Mouse (Mus musculus): Measurements from ENCODE around the gene Pcsk2.

Gene Pcsk2

DNA sequence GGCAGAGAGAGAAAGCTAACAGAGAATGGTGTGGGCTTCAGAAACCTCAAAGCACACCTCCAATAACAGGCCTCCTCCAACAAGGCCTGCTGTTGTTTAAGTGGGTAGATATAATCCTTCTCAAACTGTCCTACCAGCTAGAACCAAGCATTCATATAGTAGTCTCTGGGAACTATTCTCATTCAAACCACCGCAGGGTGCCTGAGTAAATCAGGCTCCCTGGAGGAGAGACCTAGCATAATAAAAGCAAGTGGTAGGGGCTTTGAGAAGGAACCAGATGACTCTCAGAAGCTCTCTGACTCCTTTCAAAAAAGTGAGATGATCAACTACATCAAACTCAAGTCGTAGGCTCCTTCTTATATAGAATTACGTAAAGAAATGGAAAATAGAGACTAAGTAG, 75.0 kb downstream of the Pcsk2 start:
- in situ Hi-C loops (cut with MboI; ENCODE audit: low pct_unique_long_range_greater_than_20kb in 1 of 2, low sequenced_read_pairs in 2 of 2, unreplicated experiment in 1 of 2) = no loop called here

DNA sequence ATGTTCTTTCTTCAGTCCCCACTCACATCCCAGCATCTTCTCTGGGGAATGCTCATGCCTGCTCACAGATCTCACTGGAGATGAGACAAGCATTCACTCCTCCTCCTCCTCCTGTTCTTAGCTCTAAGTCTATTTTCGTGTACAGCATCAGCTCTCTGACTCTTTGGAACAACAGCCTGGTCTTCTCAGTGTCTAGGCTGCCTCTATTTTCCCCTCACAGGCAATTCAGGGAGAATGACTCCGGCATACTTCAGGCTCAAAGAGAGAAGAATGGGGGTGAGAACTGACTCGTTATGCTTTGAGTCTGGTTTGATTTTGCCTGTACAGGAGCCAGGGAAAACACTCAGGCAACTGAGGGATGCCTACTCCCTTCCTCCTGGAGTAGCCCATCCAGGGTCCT, 78.0 kb downstream of the Pcsk2 start:
- in situ Hi-C loops (cut with MboI; ENCODE audit: low pct_unique_long_range_greater_than_20kb in 1 of 2, low sequenced_read_pairs in 2 of 2, unreplicated experiment in 1 of 2) = no loop called here

DNA sequence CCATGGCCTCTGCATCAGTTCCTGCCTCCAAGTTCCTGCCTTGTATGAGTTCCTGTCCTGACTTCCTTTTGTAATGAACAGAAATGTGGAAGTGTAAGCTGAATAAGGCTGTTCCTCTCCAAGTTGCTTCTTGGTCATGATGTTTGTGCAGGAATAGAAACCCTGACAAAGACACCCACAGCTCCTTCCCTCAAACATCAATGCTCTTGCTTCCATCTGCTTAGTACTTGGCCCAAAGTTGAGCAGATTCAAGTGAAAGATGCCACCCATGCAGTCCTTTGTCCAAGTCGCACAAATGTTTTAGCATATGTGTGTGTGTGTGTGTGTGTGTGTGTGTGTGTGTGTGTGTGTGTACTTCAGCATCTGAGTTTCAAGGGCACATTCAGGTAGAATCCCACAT, 97.3 kb downstream of the Pcsk2 start:
- in situ Hi-C loops (cut with MboI; ENCODE audit: low pct_unique_long_range_greater_than_20kb in 1 of 2, low sequenced_read_pairs in 2 of 2, unreplicated experiment in 1 of 2) = no loop called here

DNA sequence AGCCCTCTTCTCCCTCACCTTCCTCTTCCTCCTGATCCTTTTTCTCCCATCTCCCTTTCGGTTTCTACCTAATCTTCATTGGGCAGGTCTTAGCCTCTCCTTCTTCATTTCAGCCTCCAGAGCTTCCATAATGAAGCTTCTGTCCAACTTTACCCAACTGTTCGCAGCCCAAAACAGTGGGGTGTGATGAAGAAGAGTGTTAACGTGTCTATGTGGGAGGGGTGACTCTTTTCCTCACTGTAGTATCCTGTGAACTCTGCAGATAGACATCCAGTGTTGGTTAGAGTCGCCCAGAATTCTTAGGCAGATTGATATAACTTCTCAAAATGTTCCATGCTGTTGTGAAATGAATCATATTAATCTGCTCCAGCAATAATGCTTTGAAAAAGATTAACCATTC, 98.4 kb downstream of the Pcsk2 start:
- in situ Hi-C loops (cut with MboI; ENCODE audit: low pct_unique_long_range_greater_than_20kb in 1 of 2, low sequenced_read_pairs in 2 of 2, unreplicated experiment in 1 of 2) = no loop called here

DNA sequence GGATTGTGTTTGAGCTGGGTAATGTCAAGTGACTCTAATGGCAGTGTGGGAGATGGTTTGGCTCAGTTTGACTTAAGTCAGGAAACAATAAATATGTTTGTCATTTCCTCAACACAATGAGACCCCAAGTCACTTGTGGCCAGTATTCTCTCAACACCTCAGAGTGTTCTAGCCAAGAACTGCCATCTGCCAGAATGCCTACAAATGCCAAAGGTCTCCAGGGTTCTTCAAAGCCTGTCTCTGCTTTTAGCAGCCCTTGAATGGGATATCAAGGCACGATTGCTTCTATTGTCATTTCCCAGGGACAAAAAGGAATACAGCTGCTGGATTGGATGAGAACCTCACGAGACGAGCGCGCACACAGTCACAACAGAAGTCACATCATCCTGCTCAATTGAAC, 100.0 kb downstream of the Pcsk2 start:
- in situ Hi-C loops (cut with MboI; ENCODE audit: low pct_unique_long_range_greater_than_20kb in 1 of 2, low sequenced_read_pairs in 2 of 2, unreplicated experiment in 1 of 2) = no loop called here

DNA sequence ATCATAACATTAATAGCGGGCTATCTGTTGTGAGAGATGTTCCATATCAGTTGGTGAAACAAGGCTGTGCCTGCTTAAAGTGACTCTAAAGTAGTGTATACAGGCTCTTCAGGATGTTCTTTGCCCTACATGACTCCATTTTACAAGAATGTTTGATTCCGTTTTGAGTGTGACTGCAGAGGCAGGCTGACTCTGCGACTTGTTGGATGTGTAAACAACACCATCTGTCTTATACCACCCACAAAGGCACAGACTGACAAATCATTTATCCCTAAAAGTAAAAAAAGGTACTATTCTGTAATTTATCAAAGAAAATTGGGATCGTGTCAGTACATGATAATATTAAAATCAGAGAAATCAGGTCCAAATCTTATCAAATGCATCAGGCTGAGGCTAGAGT, 108.7 kb downstream of the Pcsk2 start:
- in situ Hi-C loops (cut with MboI; ENCODE audit: low pct_unique_long_range_greater_than_20kb in 1 of 2, low sequenced_read_pairs in 2 of 2, unreplicated experiment in 1 of 2) = no loop called here

DNA sequence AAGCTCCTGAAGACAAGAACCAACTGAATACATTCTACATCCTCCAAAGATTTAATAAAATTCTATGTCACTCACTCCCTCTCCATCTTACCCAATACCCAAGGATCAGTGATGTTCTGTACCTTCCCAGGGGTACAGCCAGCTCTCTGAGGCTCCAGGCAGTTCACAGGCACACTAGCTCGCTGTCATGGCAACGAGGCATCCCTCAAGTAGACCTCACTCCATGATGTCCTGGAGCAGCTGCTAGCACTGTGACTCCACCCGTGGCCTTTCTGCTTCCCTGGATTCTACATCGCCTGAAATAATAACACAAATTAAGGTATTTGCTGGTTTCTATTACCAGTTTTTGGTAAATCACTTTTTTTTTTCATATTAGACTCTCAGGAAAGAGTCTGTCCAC, 111.0 kb downstream of the Pcsk2 start:
- in situ Hi-C loops (cut with MboI; ENCODE audit: low pct_unique_long_range_greater_than_20kb in 1 of 2, low sequenced_read_pairs in 2 of 2, unreplicated experiment in 1 of 2) = no loop called here

DNA sequence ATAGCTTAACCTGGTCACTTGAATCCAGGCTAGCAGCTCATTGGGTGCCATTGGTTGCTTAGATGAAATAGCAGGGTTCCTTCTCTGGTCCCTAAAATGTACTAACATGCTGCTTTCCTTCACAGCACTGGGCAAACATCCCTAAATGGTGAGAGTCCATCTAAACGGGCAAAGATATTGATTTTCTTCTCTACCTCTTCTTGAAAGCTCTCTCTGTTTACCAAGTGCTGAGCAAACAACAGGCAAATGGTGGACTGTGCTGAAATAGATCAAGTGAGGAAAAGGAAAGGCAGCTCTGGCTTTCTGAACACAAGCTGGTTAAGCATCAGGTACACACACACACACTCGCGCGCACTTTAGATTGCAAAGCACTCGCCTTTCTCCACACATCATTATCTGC, 120.8 kb downstream of the Pcsk2 start:
- in situ Hi-C loops (cut with MboI; ENCODE audit: low pct_unique_long_range_greater_than_20kb in 1 of 2, low sequenced_read_pairs in 2 of 2, unreplicated experiment in 1 of 2) = no loop called here

DNA sequence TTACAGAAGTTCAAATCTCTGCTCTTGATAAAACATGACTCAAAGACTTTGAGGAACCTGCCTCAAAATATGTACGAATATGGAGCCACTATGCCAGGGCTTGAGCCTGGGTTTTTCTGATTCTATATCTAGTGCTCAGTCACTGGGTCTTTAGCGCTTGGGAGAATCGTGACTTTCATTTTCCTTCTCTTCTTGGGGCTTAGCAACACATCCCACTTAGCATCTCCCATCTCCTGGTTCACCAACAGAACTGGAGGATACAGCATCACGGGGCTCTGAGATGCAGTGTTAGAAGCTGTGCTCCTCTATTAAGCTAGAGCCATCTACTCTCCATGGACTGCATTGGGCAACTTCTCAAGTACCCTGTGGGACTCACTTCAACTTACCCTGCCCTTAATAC, 131.9 kb downstream of the Pcsk2 start:
- in situ Hi-C loops (cut with MboI; ENCODE audit: low pct_unique_long_range_greater_than_20kb in 1 of 2, low sequenced_read_pairs in 2 of 2, unreplicated experiment in 1 of 2) = no loop called here

DNA sequence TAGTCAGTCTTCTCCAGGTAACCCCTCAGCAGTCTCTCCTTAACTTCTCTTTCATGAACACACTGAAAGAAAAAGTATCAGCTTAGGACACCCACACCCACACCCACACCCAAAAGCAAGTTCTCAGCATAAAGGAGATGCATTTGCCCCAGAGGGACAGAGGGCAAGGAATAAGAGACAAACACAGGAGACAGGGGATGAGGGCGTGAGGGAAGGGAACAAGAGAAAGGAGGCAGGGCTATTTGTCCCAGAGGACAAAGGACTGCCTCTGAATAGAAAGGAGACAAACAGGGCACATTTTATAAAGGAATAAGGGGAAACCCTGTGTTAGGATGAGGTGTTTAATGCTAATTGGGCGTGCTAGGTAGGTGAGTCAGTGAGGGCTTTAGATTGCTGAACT, 133.6 kb downstream of the Pcsk2 start:
- in situ Hi-C loops (cut with MboI; ENCODE audit: low pct_unique_long_range_greater_than_20kb in 1 of 2, low sequenced_read_pairs in 2 of 2, unreplicated experiment in 1 of 2) = no loop called here

DNA sequence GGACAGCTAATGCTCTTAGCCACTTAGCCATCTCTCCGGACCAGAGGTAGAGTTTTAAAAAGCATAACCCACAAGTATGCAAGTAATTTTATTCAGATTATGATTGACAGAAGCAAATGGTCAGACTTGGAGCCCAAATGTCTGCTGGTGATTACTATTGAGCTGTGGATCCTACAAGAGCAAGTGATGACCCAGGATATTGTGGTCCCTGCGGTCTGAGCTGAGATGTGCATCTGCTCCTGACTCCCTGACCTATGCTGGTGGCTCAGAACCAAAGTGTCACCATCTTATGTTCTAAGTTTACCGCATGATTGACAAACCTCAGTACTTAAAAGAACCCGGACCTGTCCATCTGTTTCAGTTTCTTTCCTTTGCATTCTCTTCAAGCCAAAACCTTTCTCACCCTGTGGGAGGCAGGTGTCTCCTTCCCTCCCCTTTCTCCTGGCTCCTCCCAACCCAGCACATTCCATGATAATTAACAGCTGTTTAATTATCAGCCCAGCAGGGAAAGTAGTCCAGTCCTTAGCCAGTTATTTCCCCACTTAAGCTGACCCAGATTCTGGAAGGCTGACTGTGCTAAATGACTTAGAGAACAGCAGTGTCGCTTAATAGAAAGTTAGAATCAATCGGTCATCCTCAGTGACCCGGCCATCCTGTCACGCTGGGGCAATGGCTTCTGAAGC, 136.1 kb downstream of the Pcsk2 start:
- in situ Hi-C loops (cut with MboI; ENCODE audit: low pct_unique_long_range_greater_than_20kb in 1 of 2, low sequenced_read_pairs in 2 of 2, unreplicated experiment in 1 of 2) = no loop called here

DNA sequence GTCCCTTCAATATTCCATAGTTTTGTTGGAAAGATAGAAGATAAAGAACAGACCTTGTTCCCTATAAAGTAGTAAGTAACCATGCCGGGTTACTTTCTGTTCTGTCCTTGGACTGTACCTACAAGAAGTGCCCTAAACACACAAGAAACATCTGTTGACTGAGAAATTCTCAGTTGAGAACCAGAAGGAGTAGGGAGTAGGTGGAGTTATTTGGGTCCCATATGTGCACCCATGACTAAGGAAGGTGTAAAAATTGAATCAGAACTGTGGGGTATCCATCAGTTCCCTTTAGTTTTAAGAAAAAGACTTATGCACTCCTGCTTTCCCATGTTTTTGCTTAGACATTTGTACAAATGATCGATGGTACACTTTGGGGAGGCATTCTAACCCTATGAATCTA, 137.6 kb downstream of the Pcsk2 start:
- in situ Hi-C loops (cut with MboI; ENCODE audit: low pct_unique_long_range_greater_than_20kb in 1 of 2, low sequenced_read_pairs in 2 of 2, unreplicated experiment in 1 of 2) = no loop called here

DNA sequence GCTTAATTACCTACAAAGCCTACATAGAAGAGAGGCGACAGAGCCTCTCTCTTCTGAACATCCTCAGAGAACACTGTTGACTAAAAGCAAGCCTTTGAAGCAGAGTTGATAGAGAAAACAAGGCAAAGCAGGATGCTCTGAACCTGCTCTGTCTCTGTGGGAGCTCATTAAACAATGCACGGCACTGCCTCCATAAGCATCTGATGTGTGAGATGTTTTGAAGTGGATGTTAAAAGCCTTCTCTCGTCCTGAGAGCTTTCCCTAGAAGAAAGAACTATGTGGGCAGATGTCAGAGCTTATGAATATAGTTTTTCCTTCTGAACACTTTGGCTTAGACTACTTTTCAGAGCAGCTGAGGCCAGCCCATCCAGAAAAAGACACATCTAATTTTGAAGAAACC, 145.3 kb downstream of the Pcsk2 start:
- in situ Hi-C loops (cut with MboI; ENCODE audit: low pct_unique_long_range_greater_than_20kb in 1 of 2, low sequenced_read_pairs in 2 of 2, unreplicated experiment in 1 of 2) = no loop called here

DNA sequence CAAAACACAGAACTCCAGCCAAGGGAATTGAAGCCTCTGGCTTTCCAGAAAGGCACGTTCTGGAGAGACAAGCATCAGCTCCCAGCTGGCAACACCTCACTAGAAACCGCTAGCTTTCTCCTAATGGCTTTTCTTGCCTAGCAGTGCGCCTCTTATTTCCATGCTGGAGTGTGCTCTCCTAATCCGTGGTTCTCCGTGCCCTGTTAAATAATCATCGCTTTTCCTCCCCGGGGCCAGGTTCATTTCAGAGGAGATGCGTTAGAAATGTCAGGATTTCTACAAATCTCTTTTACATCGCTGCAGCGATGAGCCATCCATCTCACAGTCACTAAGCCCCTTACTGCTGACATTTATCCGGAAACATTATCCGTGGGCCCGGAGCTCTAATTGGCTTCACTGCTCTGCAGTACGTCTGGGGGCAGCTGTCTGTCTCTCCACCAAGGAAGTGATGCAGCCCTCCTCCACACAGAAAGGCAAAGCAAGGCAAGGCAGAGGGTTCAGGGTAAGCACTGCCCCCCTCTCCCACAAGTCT, 150.1 kb downstream of the Pcsk2 start:
- in situ Hi-C loops (cut with MboI; ENCODE audit: low pct_unique_long_range_greater_than_20kb in 1 of 2, low sequenced_read_pairs in 2 of 2, unreplicated experiment in 1 of 2) = no loop called here

DNA sequence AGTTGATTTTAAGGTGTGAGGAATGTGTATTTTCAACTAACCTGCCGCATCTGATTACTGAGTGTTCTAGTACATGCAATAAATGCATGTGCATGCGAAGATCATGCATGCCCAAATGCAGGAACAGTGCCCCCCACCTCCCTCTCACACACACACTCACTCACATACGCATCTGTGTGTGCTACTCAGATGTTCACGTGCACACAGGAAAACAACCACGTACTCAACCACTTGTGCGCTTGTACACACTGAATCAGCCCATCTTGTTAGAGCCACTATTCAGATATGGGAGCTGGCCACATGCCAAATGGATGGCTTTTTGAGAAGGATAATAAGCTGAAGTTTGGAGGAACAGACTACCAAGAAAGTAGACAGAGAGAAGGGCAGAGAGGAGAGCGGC, 150.7 kb downstream of the Pcsk2 start:
- in situ Hi-C loops (cut with MboI; ENCODE audit: low pct_unique_long_range_greater_than_20kb in 1 of 2, low sequenced_read_pairs in 2 of 2, unreplicated experiment in 1 of 2) = no loop called here

DNA sequence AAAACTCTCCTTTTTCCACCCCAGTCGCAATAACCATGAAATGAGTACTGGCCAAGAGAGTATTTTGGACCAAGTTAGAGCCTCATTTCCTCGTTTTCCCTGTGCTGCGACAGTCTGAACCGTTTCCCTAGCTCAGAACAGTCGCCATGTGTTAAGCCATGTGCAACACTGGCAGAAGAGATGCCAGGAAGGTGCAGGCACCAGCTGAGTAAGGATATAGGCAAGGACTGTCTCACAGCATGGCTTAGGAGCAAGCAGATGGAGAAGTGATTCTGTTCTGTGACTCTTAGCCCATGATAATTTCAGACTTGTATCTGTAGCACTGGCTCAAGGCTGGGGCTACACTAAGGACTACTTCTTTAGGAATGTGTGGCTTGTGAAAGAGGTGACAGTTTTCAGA, 155.2 kb downstream of the Pcsk2 start:
- in situ Hi-C loops (cut with MboI; ENCODE audit: low pct_unique_long_range_greater_than_20kb in 1 of 2, low sequenced_read_pairs in 2 of 2, unreplicated experiment in 1 of 2) = loop anchor here (25.0 kb wide), 2 partner anchors 164 to 589 kb away; partner anchors contain the start of gene Pcsk2 (in 1 of the 2)

DNA sequence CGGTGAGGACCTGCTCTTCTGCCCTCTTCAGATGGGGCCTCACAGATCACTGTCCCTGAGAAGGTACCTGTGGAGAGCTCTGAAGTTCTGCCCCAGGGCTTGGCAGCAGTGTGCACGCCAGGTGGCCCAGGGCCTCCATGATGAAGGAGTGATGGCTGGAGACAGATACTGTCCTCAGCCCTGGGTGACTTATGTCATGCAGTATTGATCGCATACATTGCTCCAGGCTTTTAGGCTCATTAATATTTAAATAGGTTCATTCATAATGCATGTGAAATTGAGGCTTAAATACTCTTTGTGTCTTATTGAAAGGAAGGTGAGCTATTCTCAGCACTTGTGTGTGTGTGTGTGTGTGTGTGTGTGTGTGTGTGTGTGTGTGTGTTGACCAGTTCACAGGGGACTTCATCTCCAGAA, 157.0 kb downstream of the Pcsk2 start:
- in situ Hi-C loops (cut with MboI; ENCODE audit: low pct_unique_long_range_greater_than_20kb in 1 of 2, low sequenced_read_pairs in 2 of 2, unreplicated experiment in 1 of 2) = loop anchor here (25.0 kb wide), 2 partner anchors 166 to 591 kb away; partner anchors contain the start of gene Pcsk2 (in 1 of the 2)

DNA sequence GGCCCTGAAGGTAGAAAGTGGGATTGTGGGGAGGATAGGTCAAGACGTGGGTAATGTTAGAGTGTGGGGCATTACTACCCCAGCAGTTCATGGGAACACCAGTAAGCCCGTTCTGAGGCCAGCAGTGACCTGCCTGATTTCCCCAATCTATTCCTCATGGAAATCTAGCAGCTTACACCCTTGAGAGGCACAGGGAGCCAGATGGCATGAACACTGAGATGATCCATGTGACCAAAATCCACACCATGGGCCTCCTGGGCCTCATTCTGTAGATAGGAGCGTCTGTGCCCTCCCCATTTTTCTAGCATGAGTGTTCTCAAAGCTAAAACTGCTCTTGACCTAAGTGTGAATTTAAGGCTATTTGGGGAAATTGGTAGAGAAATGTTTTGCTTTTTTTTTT, 162.2 kb downstream of the Pcsk2 start:
- in situ Hi-C loops (cut with MboI; ENCODE audit: low pct_unique_long_range_greater_than_20kb in 1 of 2, low sequenced_read_pairs in 2 of 2, unreplicated experiment in 1 of 2) = loop anchor here (25.0 kb wide), 2 partner anchors 171 to 596 kb away; partner anchors contain the start of gene Pcsk2 (in 1 of the 2)

DNA sequence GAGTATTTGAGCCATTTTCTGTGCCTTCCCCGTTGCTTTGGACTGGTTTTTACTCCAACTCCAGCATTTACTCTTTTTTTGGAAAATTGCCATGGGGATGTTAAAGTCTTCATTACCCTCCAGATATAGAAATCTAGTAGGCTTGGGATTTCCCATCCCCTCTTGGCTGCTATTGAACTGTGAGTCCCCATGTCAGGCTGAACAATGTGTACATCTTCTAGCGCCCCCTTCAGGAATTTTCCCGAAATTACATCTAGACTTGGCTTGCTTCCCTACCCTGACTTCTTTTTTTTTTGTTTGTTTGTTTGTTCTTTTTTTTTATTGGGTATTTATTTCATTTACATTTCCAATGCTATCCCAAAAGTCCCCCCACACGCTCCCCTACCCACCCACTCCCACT, 163.3 kb downstream of the Pcsk2 start:
- in situ Hi-C loops (cut with MboI; ENCODE audit: low pct_unique_long_range_greater_than_20kb in 1 of 2, low sequenced_read_pairs in 2 of 2, unreplicated experiment in 1 of 2) = loop anchor here (25.0 kb wide), 2 partner anchors 172 to 597 kb away; partner anchors contain the start of gene Pcsk2 (in 1 of the 2)

DNA sequence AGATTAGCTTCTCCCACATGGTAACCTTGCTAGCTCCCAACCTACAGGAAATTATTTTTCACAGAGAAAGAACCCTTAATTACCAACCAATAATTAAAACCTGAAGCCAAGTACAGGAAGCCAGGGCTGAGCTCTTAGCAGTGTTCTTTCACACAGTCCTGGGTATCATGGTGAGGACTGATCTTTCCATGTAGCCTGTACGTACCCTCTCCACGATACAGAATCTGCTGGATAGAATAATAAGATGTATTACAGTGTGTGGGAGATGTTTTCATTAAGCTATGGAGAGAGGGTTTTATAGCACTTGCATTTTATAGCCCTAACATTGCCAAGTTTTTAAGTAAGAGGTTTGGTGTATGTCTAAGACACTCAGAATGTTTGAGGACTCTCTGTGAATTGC, 164.0 kb downstream of the Pcsk2 start:
- in situ Hi-C loops (cut with MboI; ENCODE audit: low pct_unique_long_range_greater_than_20kb in 1 of 2, low sequenced_read_pairs in 2 of 2, unreplicated experiment in 1 of 2) = loop anchor here (25.0 kb wide), 2 partner anchors 173 to 598 kb away; partner anchors contain the start of gene Pcsk2 (in 1 of the 2)
